Mouse (Mus musculus): ENCODE results near the gene 4933407L21Rik. TPM values are rescaled to one million over a fixed set of nuclear protein-coding genes. Genes with fewer than 3 reads are reported as not detected.

4933407L21Rik gene
- polyA plus RNA-seq, 1 experiment from 2014 or later = 0.29 TPM

GRCm38 (mm10) chr1:85922127-85922864 is 6.0 kb upstream of the 4933407L21Rik start:
- Histone ChIP-seq H3K4me2 (replicated peaks) (no peak overlapping the region), H3K9ac (no peak overlapping the region), H3K4me3 (no peak overlapping the region), H3K36me3 (no peaks in the 10 kb centered on the region), H3K4me1 (peaks cover under 1% of the 10 kb centered on the region; the same call in 1 of the 2 replicates), H3K9me3 (no peaks in the 10 kb centered on the region), H3K27me3 (no peaks in the 10 kb centered on the region), H3K27ac (no peak overlapping the region)
- no peak for ATAC-seq (ENCODE audit: insufficient number of reproducible peaks, insufficient read depth, low FRiP score, low TSS enrichment)
- WGBS = 70% methylated on average over 7 of the region's 7 CpGs

- no peak for ATAC-seq (ENCODE audit: insufficient number of reproducible peaks, insufficient read depth, low FRiP score, low TSS enrichment)
- Histone ChIP-seq H3K9me3 (no peaks in the 10 kb centered on the region), H3K36me3 (no peaks in the 10 kb centered on the region), H3K27me3 (no peaks in the 10 kb centered on the region), H3K9ac (no peak overlapping the region), H3K4me1 (no peaks in the 10 kb centered on the region), H3K4me3 (no peak overlapping the region), H3K27ac (no peak overlapping the region), H3K4me2 (replicated peaks) (no peak overlapping the region)
- WGBS = 75% methylated on average over 5 of the region's 5 CpGs
Measured at GRCm38 (mm10) chr1:85922865-85923211, 5.4 kb upstream of the 4933407L21Rik start.

GRCm38 (mm10) chr1:85925183-85925582 is 3.1 kb upstream of the 4933407L21Rik start:
- Histone ChIP-seq H3K4me1 (peaks cover 6% of the 10 kb centered on the region), H3K36me3 (no peaks in the 10 kb centered on the region), H3K9ac (no peak overlapping the region), H3K4me2 (replicated peaks) (no peak overlapping the region), H3K27me3 (no peaks in the 10 kb centered on the region), H3K9me3 (no peaks in the 10 kb centered on the region), H3K4me3 (no peak overlapping the region), H3K27ac (no peak overlapping the region)
- WGBS = 81% methylated on average over 5 of the region's 5 CpGs
- ATAC-seq (ENCODE audit: insufficient number of reproducible peaks, insufficient read depth, low FRiP score, low TSS enrichment) = no peak

GRCm38 (mm10) chr1:85928688-85929065 is 394 bp downstream of the 4933407L21Rik start:
- Histone ChIP-seq H3K4me1 (peaks cover 12% of the 10 kb centered on the region), H3K4me2 (replicated peaks) (no peak overlapping the region), H3K4me3 (no peak overlapping the region), H3K36me3 (no peaks in the 10 kb centered on the region), H3K9ac (no peak overlapping the region), H3K27ac (no peak overlapping the region), H3K9me3 (no peaks in the 10 kb centered on the region), H3K27me3 (no peaks in the 10 kb centered on the region)
- WGBS = 65% methylated on average over 4 of the region's 4 CpGs
- ATAC-seq (ENCODE audit: insufficient number of reproducible peaks, insufficient read depth, low FRiP score, low TSS enrichment) = no peak

GRCm38 (mm10) chr1:85929406-85929805 is 1.1 kb downstream of the 4933407L21Rik start:
- ATAC-seq (ENCODE audit: insufficient number of reproducible peaks, insufficient read depth, low FRiP score, low TSS enrichment) = no peak
- Histone ChIP-seq H3K4me1 (peaks cover 17% of the 10 kb centered on the region), H3K9ac (no peak overlapping the region), H3K27me3 (no peaks in the 10 kb centered on the region), H3K36me3 (no peaks in the 10 kb centered on the region), H3K27ac (no peak overlapping the region), H3K4me3 (no peak overlapping the region), H3K4me2 (replicated peaks) (no peak overlapping the region), H3K9me3 (no peaks in the 10 kb centered on the region)
- whole genome bisulfite sequencing = 84% methylated on average over 6 of the region's 6 CpGs

- Histone ChIP-seq H3K27ac (no peak overlapping the region), H3K36me3 (no peaks in the 10 kb centered on the region), H3K9me3 (no peaks in the 10 kb centered on the region), H3K4me2 (replicated peaks) (no peak overlapping the region), H3K4me3 (no peak overlapping the region), H3K4me1 (peaks cover 17% of the 10 kb centered on the region), H3K27me3 (no peaks in the 10 kb centered on the region), H3K9ac (no peak overlapping the region)
- 79% methylated on average over 5 of the region's 5 CpGs for WGBS
- ATAC-seq (ENCODE audit: insufficient number of reproducible peaks, insufficient read depth, low FRiP score, low TSS enrichment) = no peak
Measured at GRCm38 (mm10) chr1:85931170-85931569, 2.9 kb downstream of the 4933407L21Rik start.

GRCm38 (mm10) chr1:85933226-85933625 is 4.9 kb downstream of the 4933407L21Rik start:
- no peak for ATAC-seq (ENCODE audit: insufficient number of reproducible peaks, insufficient read depth, low FRiP score, low TSS enrichment)
- H3K27ac ChIP-seq = 0 out of 2 replicates have a peak overlapping the region, but pooled peaks have one; percentile 41
- WGBS = 30% methylated on average over 7 of the region's 7 CpGs
- H3K4me1 ChIP-seq = peaks cover 14% of the 10 kb centered on the region
- H3K4me2 ChIP-seq (replicated peaks) = peak overlapping the region; percentile 32
- H3K4me3 ChIP-seq = no peak overlapping the region
- no peaks in the 10 kb centered on the region for H3K9me3 ChIP-seq
- H3K36me3 ChIP-seq = no peaks in the 10 kb centered on the region
- H3K9ac ChIP-seq = no peak overlapping the region
- no peaks in the 10 kb centered on the region for H3K27me3 ChIP-seq

- no peaks in the 10 kb centered on the region for H3K36me3 ChIP-seq
- 0 out of 2 replicates have a peak, but pooled peaks have one; percentile 44 for ATAC-seq (ENCODE audit: insufficient number of reproducible peaks, insufficient read depth, low FRiP score, low TSS enrichment)
- no peaks in the 10 kb centered on the region for H3K9me3 ChIP-seq
- H3K4me1 ChIP-seq = peaks cover 11% of the 10 kb centered on the region
- H3K4me2 ChIP-seq (replicated peaks) = peak overlapping the region; percentile 32
- no peak overlapping the region for H3K4me3 ChIP-seq
- WGBS = 16% methylated on average over 11 of the region's 11 CpGs
- no peak overlapping the region for H3K9ac ChIP-seq
- no peaks in the 10 kb centered on the region for H3K27me3 ChIP-seq
- H3K27ac ChIP-seq = 0 out of 2 replicates have a peak overlapping the region, but pooled peaks have one; percentile 41
Measured at GRCm38 (mm10) chr1:85933631-85934465, 5.6 kb downstream of the 4933407L21Rik start.

- no peak overlapping the region for H3K4me2 ChIP-seq (replicated peaks)
- no peaks in the 10 kb centered on the region for H3K27me3 ChIP-seq
- no peaks in the 10 kb centered on the region for H3K9me3 ChIP-seq
- H3K4me1 ChIP-seq = peaks cover 11% of the 10 kb centered on the region
- WGBS = 14% methylated on average over 7 of the region's 7 CpGs
- H3K27ac ChIP-seq = no peak overlapping the region
- no peak overlapping the region for H3K4me3 ChIP-seq
- ATAC-seq (ENCODE audit: insufficient number of reproducible peaks, insufficient read depth, low FRiP score, low TSS enrichment) = no peak
- H3K36me3 ChIP-seq = no peaks in the 10 kb centered on the region
- H3K9ac ChIP-seq = no peak overlapping the region
Measured at GRCm38 (mm10) chr1:85934560-85934959, 6.3 kb downstream of the 4933407L21Rik start.

- H3K9me3 ChIP-seq = no peaks in the 10 kb centered on the region
- no peaks in the 10 kb centered on the region for H3K36me3 ChIP-seq
- no peak overlapping the region for H3K4me2 ChIP-seq (replicated peaks)
- H3K27ac ChIP-seq = no peak overlapping the region
- H3K9ac ChIP-seq = no peak overlapping the region
- 47% methylated on average over 8 of the region's 8 CpGs for WGBS
- ATAC-seq (ENCODE audit: insufficient number of reproducible peaks, insufficient read depth, low FRiP score, low TSS enrichment) = no peak
- H3K4me3 ChIP-seq = no peak overlapping the region
- H3K27me3 ChIP-seq = no peaks in the 10 kb centered on the region
- peaks cover 11% of the 10 kb centered on the region for H3K4me1 ChIP-seq
Measured at GRCm38 (mm10) chr1:85935148-85935852, 7.0 kb downstream of the 4933407L21Rik start.

- H3K4me2 ChIP-seq (replicated peaks) = no peak overlapping the region
- no peak for ATAC-seq (ENCODE audit: insufficient number of reproducible peaks, insufficient read depth, low FRiP score, low TSS enrichment)
- no peaks in the 10 kb centered on the region for H3K9me3 ChIP-seq
- no peaks in the 10 kb centered on the region for H3K36me3 ChIP-seq
- no peak overlapping the region for H3K27ac ChIP-seq
- no peak overlapping the region for H3K4me3 ChIP-seq
- no peaks in the 10 kb centered on the region for H3K27me3 ChIP-seq
- peaks cover 11% of the 10 kb centered on the region for H3K4me1 ChIP-seq
- WGBS = 73% methylated on average over 6 of the region's 6 CpGs
- no peak overlapping the region for H3K9ac ChIP-seq
Measured at GRCm38 (mm10) chr1:85936265-85936664, 8.0 kb downstream of the 4933407L21Rik start.

Data from embryonic facial prominence, embryonic 12.5 days (tissue).